Mouse (Mus musculus) lung, postnatal 0 days (tissue): ENCODE data around the gene Cactin.

Experiments
- CTCF ChIP-seq: IDR thresholded peaks from 2 replicates; pipeline ENCODE4 v1.5.1; 2016; ENCODE audit warnings: antibody characterized with exemption, mild to moderate bottlenecking
- EP300 ChIP-seq: IDR thresholded peaks from 2 replicates; pipeline ENCODE4 v1.6.1; 2016; ENCODE audit warnings: antibody characterized with exemption, mild to moderate bottlenecking, control low read depth

DNA sequence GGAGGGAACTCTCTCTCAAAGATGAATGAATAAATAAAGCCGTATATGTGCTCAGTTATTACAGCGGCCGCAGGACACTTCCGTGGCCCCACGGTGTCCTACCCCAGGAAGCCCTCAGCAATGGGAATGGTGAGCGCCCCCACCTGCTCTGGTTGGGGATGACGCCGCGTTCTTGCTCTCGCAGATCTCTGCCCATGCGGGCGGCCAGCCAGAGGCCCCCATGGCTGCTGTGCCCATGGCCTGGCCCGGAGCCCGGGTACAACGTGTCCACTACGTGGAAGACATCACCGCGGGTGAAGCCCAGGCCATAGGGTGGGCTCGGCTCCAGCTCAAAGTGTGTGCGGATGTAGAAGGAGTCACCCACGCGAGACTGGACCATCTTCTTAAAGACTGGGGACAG, 43.2 kb upstream of the Cactin start:
- TF ChIP-seq CTCF = no peak
- no peak for TF ChIP-seq EP300
